In the genomic region with DNA sequence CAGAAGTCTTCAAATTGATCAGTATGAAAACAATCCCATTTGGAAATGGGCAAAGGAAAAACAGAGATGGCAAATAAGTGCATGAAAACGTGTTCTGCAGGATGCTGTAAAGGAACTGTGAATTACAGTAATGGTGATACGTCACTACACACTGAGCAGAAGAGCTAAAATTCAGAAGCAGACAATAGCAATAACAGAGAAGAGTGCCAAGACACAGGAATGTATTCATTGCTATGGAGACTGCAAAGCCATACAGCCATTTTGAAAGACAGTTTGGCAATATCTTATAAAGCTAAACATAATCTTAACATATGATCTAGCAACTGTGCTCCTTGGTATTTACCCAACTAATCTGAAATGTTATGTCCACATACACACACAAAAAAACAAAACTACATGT, we compare ENCODE assay signal across 41 mouse cellular contexts. TPM values are rescaled to one million over a fixed set of nuclear protein-coding genes. Genes with fewer than 3 reads are reported as not detected.
"Had no signal": no experiment of that assay in that cellular context is flagged by ENCODE, and none has a peak within 500 bp of the region (broad histone marks: within the 10 kb centered on the region; RNA-seq: fewer than 3 reads in every experiment).

No protein-coding gene starts in this region.

- H3K27ac ChIP-seq: gastrocnemius, adult 2 months; heart, embryonic 10.5 days; hindbrain, embryonic 10.5 days; hindbrain, embryonic 12.5 days; hindbrain, embryonic 14.5 days; intestine, embryonic 15.5 days; layer of hippocampus, adult 2 months; left cerebral cortex, adult 2 months; limb, embryonic 13.5 days; limb, embryonic 15.5 days; liver, embryonic 12.5 days; liver, embryonic 14.5 days had no signal

- H3K4me3 ChIP-seq: gastrocnemius, adult 2 months; heart, embryonic 10.5 days; heart, embryonic 12.5 days; hindbrain, embryonic 10.5 days; hindbrain, embryonic 12.5 days; intestine, embryonic 15.5 days; layer of hippocampus, adult 2 months; left cerebral cortex, adult 2 months; limb, embryonic 13.5 days; limb, embryonic 15.5 days; liver, embryonic 12.5 days had no signal

- H3K9me3 ChIP-seq: heart, embryonic 10.5 days; heart, embryonic 12.5 days; hindbrain, embryonic 10.5 days; hindbrain, embryonic 12.5 days; intestine, embryonic 15.5 days; limb, embryonic 13.5 days; limb, embryonic 15.5 days; liver, embryonic 12.5 days had no signal

- H3K4me1 ChIP-seq: heart, embryonic 10.5 days; heart, embryonic 12.5 days; hindbrain, embryonic 10.5 days; hindbrain, embryonic 12.5 days; intestine, embryonic 15.5 days; limb, embryonic 13.5 days; limb, embryonic 15.5 days; liver, embryonic 12.5 days had no signal

- H3K36me3 ChIP-seq: heart, embryonic 10.5 days; heart, embryonic 12.5 days; hindbrain, embryonic 10.5 days; hindbrain, embryonic 12.5 days; intestine, embryonic 15.5 days; limb, embryonic 13.5 days; limb, embryonic 15.5 days; liver, embryonic 12.5 days had no signal

- ATAC-seq: hindbrain, embryonic 16.5 days; inflammation-experienced regulatory T-cells, adult 6 months; intestine, embryonic 15.5 days; intestine, postnatal 0 days; liver, embryonic 12.5 days had no signal

- H3K9ac ChIP-seq: heart, embryonic 12.5 days; hindbrain, embryonic 12.5 days; hindbrain, embryonic 14.5 days; intestine, embryonic 15.5 days; limb, embryonic 13.5 days; limb, embryonic 15.5 days; liver, embryonic 12.5 days; liver, embryonic 14.5 days had no signal

- DNase-seq: gastrocnemius, adult 2 months; gastrocnemius, postnatal 10 days; gastrocnemius, postnatal 25 days; heart, adult 18-20 months; heart, postnatal 10 days; heart, postnatal 4 days; kidney, adult 18-20 months; kidney, adult 8-10 months; kidney, postnatal 10 days; kidney, postnatal 25 days; kidney, postnatal 4 days; left cerebral cortex, postnatal 4 days had no signal

- H3K4me2 ChIP-seq: heart, embryonic 12.5 days; hindbrain, embryonic 12.5 days; hindbrain, embryonic 14.5 days; intestine, embryonic 15.5 days; limb, embryonic 13.5 days; limb, embryonic 15.5 days; liver, embryonic 12.5 days had no signal

- H3K27me3 ChIP-seq: heart, embryonic 12.5 days; hindbrain, embryonic 12.5 days; intestine, embryonic 15.5 days; limb, embryonic 13.5 days; limb, embryonic 15.5 days; liver, embryonic 12.5 days had no signal

RNA-seq across cellular contexts. Expression of gene Gm648, which starts 28.8 kb away (rescaled TPM):
- total RNA-seq: gastrocnemius, adult 2 months; gastrocnemius, postnatal 10 days; gastrocnemius, postnatal 25 days; gastrocnemius, postnatal 4 days; granulocyte monocyte progenitor cell, adult 5-6 weeks; heart, adult 18-20 months; heart, adult 8-10 months; heart, postnatal 10 days; heart, postnatal 25 days; heart, postnatal 4 days; layer of hippocampus, adult 2 months; layer of hippocampus, postnatal 10 days; layer of hippocampus, postnatal 25 days; left cerebral cortex, adult 2 months; left cerebral cortex, postnatal 14 days; left cerebral cortex, postnatal 4 days; liver, adult 2 months had no signal
- polyA plus RNA-seq: heart, embryonic 12.5 days; heart, embryonic 14.5 days; heart, embryonic 16.5 days; hindbrain, embryonic 10.5 days; hindbrain, embryonic 12.5 days; hindbrain, embryonic 14.5 days; hindbrain, embryonic 16.5 days; inflammation-experienced regulatory T-cells, adult 6 months; intestine, postnatal 0 days; kidney, embryonic 14.5 days; kidney, embryonic 16.5 days; limb, embryonic 11.5 days; limb, embryonic 13.5 days; limb, embryonic 15.5 days; liver, adult 2 months; liver, embryonic 12.5 days; liver, embryonic 14.5 days; liver, embryonic 16.5 days had no signal

RNA-seq across cellular contexts. Expression of gene Gm10477, which starts 53.7 kb away (rescaled TPM):
- total RNA-seq: gastrocnemius, adult 2 months; gastrocnemius, postnatal 10 days; gastrocnemius, postnatal 25 days; gastrocnemius, postnatal 4 days; granulocyte monocyte progenitor cell, adult 5-6 weeks; heart, adult 18-20 months; heart, adult 8-10 months; heart, postnatal 10 days; heart, postnatal 25 days; heart, postnatal 4 days; layer of hippocampus, adult 2 months; layer of hippocampus, postnatal 10 days; layer of hippocampus, postnatal 25 days; left cerebral cortex, adult 2 months; left cerebral cortex, postnatal 14 days; left cerebral cortex, postnatal 4 days; liver, adult 2 months had no signal
- polyA plus RNA-seq: heart, embryonic 10.5 days; heart, embryonic 12.5 days; heart, embryonic 14.5 days; heart, embryonic 16.5 days; hindbrain, embryonic 10.5 days; hindbrain, embryonic 12.5 days; hindbrain, embryonic 14.5 days; hindbrain, embryonic 16.5 days; inflammation-experienced regulatory T-cells, adult 6 months; intestine, embryonic 15.5 days; intestine, postnatal 0 days; kidney, embryonic 14.5 days; kidney, embryonic 16.5 days; limb, embryonic 11.5 days; limb, embryonic 13.5 days; limb, embryonic 15.5 days; liver, adult 2 months; liver, embryonic 12.5 days; liver, embryonic 14.5 days; liver, embryonic 16.5 days had no signal
